Mouse (Mus musculus): ENCODE measurements around the gene Nup98. TPM values are rescaled to one million over a fixed set of nuclear protein-coding genes. Genes with fewer than 3 reads are reported as not detected.

Nup98 gene
- polyA plus RNA-seq, 1 experiment from 2014 or later = 25.7 TPM

DNA sequence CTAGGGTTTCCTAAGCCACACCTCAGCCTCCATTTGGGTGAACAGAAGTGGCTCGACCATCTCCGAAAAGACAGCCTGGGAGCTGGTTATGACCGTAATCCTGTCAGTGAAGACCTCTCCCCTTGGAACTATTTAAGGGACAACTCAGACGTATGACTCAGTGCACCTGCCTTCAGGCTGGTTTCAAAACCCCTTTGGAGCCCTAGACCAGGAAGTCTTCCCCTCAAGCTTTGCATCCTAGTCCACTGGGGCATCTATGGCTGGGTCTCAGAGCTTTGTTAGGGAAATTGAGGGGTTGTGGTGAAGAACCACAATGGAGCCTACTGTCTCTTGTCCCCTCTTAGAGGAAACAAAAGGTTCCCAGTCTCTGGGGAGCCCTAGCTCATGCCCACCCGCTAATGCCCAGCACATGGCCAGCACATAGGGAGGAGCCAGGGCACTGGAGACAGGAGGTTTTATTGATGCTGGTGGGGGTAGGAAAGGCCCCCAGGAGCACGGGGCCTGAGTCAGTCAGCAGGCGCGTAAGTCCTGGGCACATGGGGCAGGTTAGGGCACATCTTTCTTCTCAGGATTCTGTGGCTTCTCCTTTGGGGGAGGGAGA is 28.8 kb upstream of the Nup98 start:
- Histone ChIP-seq H3K27ac (ENCODE audit: low read length) (no peak overlapping the region), H3K4me3 (replicated peaks; ENCODE audit: low read length) (no peak overlapping the region), H3K9me3 (ENCODE audit: control insufficient read depth, low read length) (no peaks in the 10 kb centered on the region), H3K9ac (replicated peaks; ENCODE audit: low read depth, low read length) (no peak overlapping the region), H3K36me3 (ENCODE audit: control insufficient read depth, insufficient read depth) (peaks cover 22% of the 10 kb centered on the region), H3K4me1 (replicated peaks; ENCODE audit: control insufficient read depth, insufficient read depth, low read length) (no peaks in the 10 kb centered on the region), H3K27me3 (replicated peaks; ENCODE audit: control insufficient read depth, insufficient read depth, low read length) (no peaks in the 10 kb centered on the region), H3K4me2 (ENCODE audit: low read length) (no peak overlapping the region)
- 92% methylated on average over 8 of the region's 8 CpGs for WGBS
- no peak for ATAC-seq

DNA sequence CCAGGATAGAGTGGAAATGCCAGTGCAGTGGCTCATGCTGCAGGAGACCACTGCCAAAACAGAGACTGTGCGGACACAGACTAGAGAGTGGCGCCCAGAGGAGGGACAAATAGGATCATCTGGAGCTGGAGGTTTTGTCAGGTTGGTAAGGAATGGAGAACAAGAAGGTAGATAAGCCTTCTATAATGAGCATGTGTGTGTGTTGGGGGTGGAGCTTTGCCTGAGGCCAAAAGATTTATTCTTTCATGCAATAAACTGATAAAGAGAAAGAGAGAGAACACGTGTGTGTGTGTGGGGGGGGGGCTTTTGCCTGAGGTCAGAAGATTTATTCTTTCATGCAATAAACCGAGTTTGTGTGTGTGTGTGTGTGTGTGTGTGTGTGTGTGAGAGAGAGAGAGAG is 23.1 kb upstream of the Nup98 start:
- Histone ChIP-seq H3K4me3 (replicated peaks; ENCODE audit: low read length) (no peak overlapping the region), H3K4me2 (ENCODE audit: low read length) (no peak overlapping the region), H3K27me3 (replicated peaks; ENCODE audit: control insufficient read depth, insufficient read depth, low read length) (no peaks in the 10 kb centered on the region), H3K27ac (ENCODE audit: low read length) (no peak overlapping the region), H3K9ac (replicated peaks; ENCODE audit: low read depth, low read length) (no peak overlapping the region), H3K36me3 (ENCODE audit: control insufficient read depth, insufficient read depth) (peaks cover 9% of the 10 kb centered on the region; the same call in 1 of the 2 replicates), H3K4me1 (replicated peaks; ENCODE audit: control insufficient read depth, insufficient read depth, low read length) (no peaks in the 10 kb centered on the region), H3K9me3 (ENCODE audit: control insufficient read depth, low read length) (no peaks in the 10 kb centered on the region)
- 74% methylated on average over 4 of the region's 4 CpGs for WGBS
- no peak for ATAC-seq

DNA sequence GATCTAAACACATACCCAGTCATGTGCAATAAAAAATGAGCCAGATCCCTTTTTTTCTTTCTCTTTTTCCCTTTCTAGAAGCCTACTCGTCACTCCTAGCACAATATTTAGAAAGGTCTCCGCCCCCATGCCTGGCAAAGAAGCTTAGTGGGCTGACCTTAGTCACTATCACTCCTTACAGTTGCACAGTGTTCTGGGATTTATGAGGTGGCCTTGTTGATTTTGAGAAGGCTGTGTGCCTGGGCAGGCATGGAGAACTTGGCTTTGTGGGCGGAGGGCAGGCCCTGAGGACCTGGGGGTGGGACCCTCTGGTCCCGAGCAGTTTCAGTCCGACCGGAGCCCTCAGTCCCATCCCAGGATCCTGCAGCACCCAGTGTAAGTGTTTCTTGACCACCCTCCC is 19.8 kb upstream of the Nup98 start:
- ATAC-seq = no peak
- no peaks in the 10 kb centered on the region for H3K27me3 ChIP-seq (replicated peaks; ENCODE audit: control insufficient read depth, insufficient read depth, low read length)
- no peaks in the 10 kb centered on the region for H3K4me1 ChIP-seq (replicated peaks; ENCODE audit: control insufficient read depth, insufficient read depth, low read length)
- no peak overlapping the region for H3K27ac ChIP-seq (ENCODE audit: low read length)
- no peak overlapping the region for H3K4me3 ChIP-seq (replicated peaks; ENCODE audit: low read length)
- no peak overlapping the region for H3K4me2 ChIP-seq (ENCODE audit: low read length)
- 91% methylated on average over 6 of the region's 6 CpGs for WGBS
- no peak overlapping the region for H3K9ac ChIP-seq (replicated peaks; ENCODE audit: low read depth, low read length)
- no peaks in the 10 kb centered on the region for H3K36me3 ChIP-seq (ENCODE audit: control insufficient read depth, insufficient read depth)
- H3K9me3 ChIP-seq (ENCODE audit: control insufficient read depth, low read length) = no peaks in the 10 kb centered on the region

DNA sequence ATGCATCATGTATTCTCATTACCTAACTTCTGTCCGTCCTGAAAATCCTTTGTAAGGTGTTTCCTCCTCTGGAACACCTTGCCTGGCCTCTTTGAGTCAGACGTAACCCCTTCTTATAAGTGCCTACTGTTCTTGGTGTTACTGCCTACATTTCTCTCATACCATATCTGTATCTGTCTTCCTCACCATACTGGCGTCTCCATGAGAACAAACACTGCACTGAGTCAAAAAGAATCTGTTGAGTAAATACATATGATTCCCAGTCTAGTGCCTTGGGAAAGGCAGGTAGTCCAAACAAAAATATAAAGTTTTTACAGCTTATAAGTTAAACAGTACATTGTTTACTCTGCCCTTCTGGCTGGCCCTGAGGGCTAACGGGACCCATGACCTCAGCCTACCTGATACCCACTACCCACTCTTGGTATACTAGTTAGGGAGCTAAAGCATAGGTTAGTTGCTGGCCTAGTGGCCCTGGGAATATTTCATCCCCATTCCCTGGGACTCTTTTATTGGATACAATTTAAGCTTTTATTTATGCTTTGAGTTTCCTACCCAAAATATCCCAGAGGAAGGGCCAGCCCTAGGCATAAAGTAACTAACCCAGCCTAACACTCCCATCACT is 18.2 kb upstream of the Nup98 start:
- no peak overlapping the region for H3K27ac ChIP-seq (ENCODE audit: low read length)
- no peaks in the 10 kb centered on the region for H3K9me3 ChIP-seq (ENCODE audit: control insufficient read depth, low read length)
- H3K4me2 ChIP-seq (ENCODE audit: low read length) = no peak overlapping the region
- ATAC-seq = no peak
- 92% methylated on average over 4 of the region's 4 CpGs for WGBS
- no peaks in the 10 kb centered on the region for H3K27me3 ChIP-seq (replicated peaks; ENCODE audit: control insufficient read depth, insufficient read depth, low read length)
- no peak overlapping the region for H3K9ac ChIP-seq (replicated peaks; ENCODE audit: low read depth, low read length)
- no peaks in the 10 kb centered on the region for H3K36me3 ChIP-seq (ENCODE audit: control insufficient read depth, insufficient read depth)
- no peak overlapping the region for H3K4me3 ChIP-seq (replicated peaks; ENCODE audit: low read length)
- peaks cover 1% of the 10 kb centered on the region for H3K4me1 ChIP-seq (replicated peaks; ENCODE audit: control insufficient read depth, insufficient read depth, low read length)

DNA sequence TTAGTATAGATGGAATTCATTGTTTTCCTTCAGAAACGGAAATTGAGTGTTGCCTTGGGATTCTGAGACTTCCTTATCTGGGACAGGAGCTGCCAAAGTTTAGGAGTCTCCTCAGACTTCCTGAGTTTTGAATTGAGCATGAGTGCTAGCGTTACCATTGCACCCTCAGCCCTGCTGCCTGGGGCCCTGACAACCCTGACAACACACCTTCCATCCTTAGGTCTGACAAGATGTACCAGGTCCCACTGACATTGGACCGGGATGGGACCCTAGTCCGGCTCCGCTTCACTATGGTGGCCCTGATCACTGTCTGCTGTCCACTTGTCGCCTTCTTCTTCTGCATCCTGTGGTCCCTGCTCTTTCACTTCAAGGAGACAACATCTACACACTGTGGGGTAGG is 16.1 kb upstream of the Nup98 start:
- H3K4me1 ChIP-seq (replicated peaks; ENCODE audit: control insufficient read depth, insufficient read depth, low read length) = peaks cover 11% of the 10 kb centered on the region
- H3K36me3 ChIP-seq (ENCODE audit: control insufficient read depth, insufficient read depth) = no peaks in the 10 kb centered on the region
- H3K4me3 ChIP-seq (replicated peaks; ENCODE audit: low read length) = no peak overlapping the region
- H3K27me3 ChIP-seq (replicated peaks; ENCODE audit: control insufficient read depth, insufficient read depth, low read length) = no peaks in the 10 kb centered on the region
- no peak overlapping the region for H3K9ac ChIP-seq (replicated peaks; ENCODE audit: low read depth, low read length)
- H3K27ac ChIP-seq (ENCODE audit: low read length) = no peak overlapping the region
- WGBS = 95% methylated on average over 6 of the region's 6 CpGs
- H3K4me2 ChIP-seq (ENCODE audit: low read length) = no peak overlapping the region
- ATAC-seq = no peak
- no peaks in the 10 kb centered on the region for H3K9me3 ChIP-seq (ENCODE audit: control insufficient read depth, low read length)

DNA sequence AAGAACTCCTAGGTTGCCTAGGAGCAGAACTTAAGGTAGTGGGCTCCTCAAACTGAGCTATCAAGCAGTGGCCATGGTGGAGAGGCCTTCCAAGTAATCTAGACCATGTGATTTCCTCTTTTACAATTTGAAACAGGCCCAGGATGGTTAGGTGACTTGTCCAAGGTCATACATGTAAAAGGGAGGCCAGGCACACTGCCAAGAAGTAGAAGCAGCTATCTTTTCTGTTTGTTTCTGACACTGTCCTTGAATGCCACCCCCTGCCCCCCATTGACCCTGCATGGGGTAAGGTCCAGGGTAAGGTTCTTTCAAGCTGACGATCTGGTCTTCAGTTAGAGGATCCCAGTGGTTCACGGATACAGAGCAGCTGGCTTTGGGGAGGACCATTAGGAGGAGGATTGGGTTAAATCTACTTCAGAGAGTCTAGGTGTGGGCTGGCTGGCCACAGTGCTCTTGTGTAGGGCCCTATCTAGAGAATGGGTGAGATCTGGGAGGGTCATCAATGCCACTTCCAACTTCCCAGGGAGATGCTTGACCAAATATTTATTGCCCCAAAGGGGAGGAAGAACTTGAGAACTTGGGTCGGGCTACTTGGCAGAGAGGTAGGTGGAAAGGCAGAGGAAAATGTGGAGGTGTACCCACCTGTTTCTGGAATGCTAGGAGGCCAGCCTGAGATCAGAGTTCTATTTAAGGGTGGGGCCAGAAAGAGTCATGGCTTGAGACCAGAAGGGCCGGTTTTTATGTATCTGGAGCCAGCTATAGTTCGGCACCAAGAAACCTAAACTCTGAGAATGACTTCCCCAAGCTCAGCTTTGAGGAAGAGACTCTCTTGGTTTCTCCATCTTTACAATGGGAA is 14.1 kb upstream of the Nup98 start:
- Histone ChIP-seq H3K27me3 (replicated peaks; ENCODE audit: control insufficient read depth, insufficient read depth, low read length) (no peaks in the 10 kb centered on the region), H3K27ac (ENCODE audit: low read length) (no peak overlapping the region), H3K9me3 (ENCODE audit: control insufficient read depth, low read length) (no peaks in the 10 kb centered on the region), H3K9ac (replicated peaks; ENCODE audit: low read depth, low read length) (no peak overlapping the region), H3K36me3 (ENCODE audit: control insufficient read depth, insufficient read depth) (no peaks in the 10 kb centered on the region), H3K4me1 (replicated peaks; ENCODE audit: control insufficient read depth, insufficient read depth, low read length) (peaks cover 11% of the 10 kb centered on the region), H3K4me2 (ENCODE audit: low read length) (no peak overlapping the region), H3K4me3 (replicated peaks; ENCODE audit: low read length) (no peak overlapping the region)
- 92% methylated on average over 5 of the region's 5 CpGs for WGBS
- ATAC-seq = no peak

DNA sequence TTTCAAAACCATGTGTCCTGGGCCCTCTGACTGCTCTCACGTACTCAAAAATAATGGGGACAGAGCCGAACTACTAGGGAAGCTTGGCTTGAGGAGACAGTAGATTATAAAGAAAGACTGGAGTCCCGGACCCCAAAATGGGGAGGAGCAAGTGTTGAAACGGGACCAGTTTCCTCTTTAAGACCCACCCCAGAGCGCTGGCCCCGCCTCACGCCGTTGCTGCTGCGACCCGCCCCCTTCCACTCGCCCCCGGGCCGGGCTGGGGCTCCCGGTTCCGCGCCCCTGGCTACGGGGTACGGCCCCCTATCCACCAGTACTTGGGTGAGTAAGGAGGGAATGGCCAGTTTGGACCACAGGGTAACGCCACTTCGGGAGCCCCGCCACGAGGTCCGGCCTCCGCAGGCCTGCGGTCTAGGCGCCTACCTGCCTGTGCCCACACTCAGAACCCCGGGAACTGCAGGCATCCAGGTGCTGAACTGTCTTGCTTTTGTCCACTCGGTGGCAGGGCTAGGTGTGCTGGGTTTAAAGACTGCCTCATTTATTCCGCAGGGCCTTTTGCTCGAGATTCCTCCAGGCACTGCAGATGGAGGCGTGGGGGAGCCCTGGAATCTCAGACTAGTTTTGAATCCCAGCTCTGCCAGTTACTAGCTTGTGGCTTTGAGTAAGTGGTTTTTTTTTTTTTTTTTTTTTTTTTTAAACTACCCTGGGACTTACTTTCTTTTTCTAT is 13.0 kb upstream of the Nup98 start:
- Histone ChIP-seq H3K9me3 (ENCODE audit: control insufficient read depth, low read length) (no peaks in the 10 kb centered on the region), H3K4me2 (ENCODE audit: low read length) (peak overlapping the region; percentile 95), H3K27ac (ENCODE audit: low read length) (0 out of 2 replicates have a peak overlapping the region, but pooled peaks have one; percentile 30), H3K36me3 (ENCODE audit: control insufficient read depth, insufficient read depth) (no peaks in the 10 kb centered on the region), H3K4me1 (replicated peaks; ENCODE audit: control insufficient read depth, insufficient read depth, low read length) (peaks cover 11% of the 10 kb centered on the region), H3K9ac (replicated peaks; ENCODE audit: low read depth, low read length) (peak overlapping the region; percentile 74), H3K27me3 (replicated peaks; ENCODE audit: control insufficient read depth, insufficient read depth, low read length) (no peaks in the 10 kb centered on the region), H3K4me3 (replicated peaks; ENCODE audit: low read length) (peak overlapping the region; percentile 77)
- ATAC-seq = peak; percentile 89
- WGBS = 2% methylated on average over 31 of the region's 31 CpGs

DNA sequence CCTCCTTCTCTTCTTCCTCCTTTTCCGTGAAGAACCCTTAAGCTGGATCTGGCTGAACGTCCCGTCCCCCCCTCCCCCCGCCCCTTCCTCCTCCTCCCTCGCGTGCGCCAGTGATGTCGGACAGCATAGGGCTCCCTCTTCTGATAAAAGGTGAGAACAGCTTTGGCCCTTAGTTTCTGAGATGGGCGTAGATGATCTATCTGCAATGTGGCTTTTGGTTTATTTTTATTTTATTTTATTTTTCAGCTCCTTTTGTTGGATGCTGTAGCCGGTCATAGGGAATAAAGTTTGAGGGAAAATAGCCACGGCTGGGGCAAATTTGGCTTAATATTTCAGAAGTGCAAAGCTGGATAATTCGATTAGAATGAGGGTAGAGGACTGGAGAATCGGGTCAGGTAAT is 12.4 kb upstream of the Nup98 start:
- peak overlapping the region; percentile 95 for H3K4me2 ChIP-seq (ENCODE audit: low read length)
- 1% methylated on average over 6 of the region's 13 CpGs for WGBS
- H3K9me3 ChIP-seq (ENCODE audit: control insufficient read depth, low read length) = no peaks in the 10 kb centered on the region
- no peaks in the 10 kb centered on the region for H3K36me3 ChIP-seq (ENCODE audit: control insufficient read depth, insufficient read depth)
- H3K4me1 ChIP-seq (replicated peaks; ENCODE audit: control insufficient read depth, insufficient read depth, low read length) = peaks cover 11% of the 10 kb centered on the region
- peak; percentile 57 for ATAC-seq
- H3K27ac ChIP-seq (ENCODE audit: low read length) = no peak overlapping the region
- H3K4me3 ChIP-seq (replicated peaks; ENCODE audit: low read length) = peak overlapping the region; percentile 77
- peak overlapping the region; percentile 74 for H3K9ac ChIP-seq (replicated peaks; ENCODE audit: low read depth, low read length)
- no peaks in the 10 kb centered on the region for H3K27me3 ChIP-seq (replicated peaks; ENCODE audit: control insufficient read depth, insufficient read depth, low read length)

DNA sequence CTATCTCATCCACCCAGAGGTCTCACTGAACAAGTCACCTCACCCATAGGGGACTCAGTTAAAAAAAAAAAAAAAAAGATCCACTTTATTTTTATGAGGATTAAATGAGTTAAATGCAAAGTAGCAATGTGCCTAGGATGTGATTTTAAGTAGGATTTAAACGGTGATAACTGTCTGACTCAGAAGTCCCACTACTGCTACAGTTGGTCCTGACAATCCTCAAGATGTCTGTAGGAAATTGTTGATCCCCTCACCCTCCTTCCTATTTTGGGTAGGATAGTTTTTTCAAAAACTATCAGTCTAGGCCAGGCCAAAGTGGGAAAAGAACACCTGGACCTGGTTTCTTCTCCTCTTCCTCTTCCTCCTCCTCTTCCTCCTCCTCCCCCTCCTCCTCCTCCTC is 11.9 kb upstream of the Nup98 start:
- Histone ChIP-seq H3K27ac (ENCODE audit: low read length) (no peak overlapping the region), H3K4me2 (ENCODE audit: low read length) (peak overlapping the region; percentile 95; the same call in 1 of the 2 replicates), H3K27me3 (replicated peaks; ENCODE audit: control insufficient read depth, insufficient read depth, low read length) (no peaks in the 10 kb centered on the region), H3K9me3 (ENCODE audit: control insufficient read depth, low read length) (no peaks in the 10 kb centered on the region), H3K4me3 (replicated peaks; ENCODE audit: low read length) (no peak overlapping the region; the same call in 1 of the 2 replicates), H3K36me3 (ENCODE audit: control insufficient read depth, insufficient read depth) (no peaks in the 10 kb centered on the region), H3K9ac (replicated peaks; ENCODE audit: low read depth, low read length) (no peak overlapping the region), H3K4me1 (replicated peaks; ENCODE audit: control insufficient read depth, insufficient read depth, low read length) (peaks cover 11% of the 10 kb centered on the region)
- 57% methylated on average over 1 of the region's 1 CpGs for WGBS
- ATAC-seq = 0 out of 2 replicates have a peak, but pooled peaks have one; percentile 32

Data from forebrain, embryonic 16.5 days (tissue).